Mouse (Mus musculus) right cerebral cortex, postnatal 14 days (tissue): Measurements from ENCODE around the gene Vdac1.
A peak's percentile ranks its signal among the peaks of the same experiment; 100 is the strongest.
"Not testable (repeated sequence)": the region's sequence is repeated elsewhere in the genome, so short reads cannot be mapped to it uniquely, and the experiment has no call there.

Source experiments
- DNase-seq: peaks from one replicate; pipeline ENCODE4 v3.0.0; 2022

Gene Vdac1

DNA sequence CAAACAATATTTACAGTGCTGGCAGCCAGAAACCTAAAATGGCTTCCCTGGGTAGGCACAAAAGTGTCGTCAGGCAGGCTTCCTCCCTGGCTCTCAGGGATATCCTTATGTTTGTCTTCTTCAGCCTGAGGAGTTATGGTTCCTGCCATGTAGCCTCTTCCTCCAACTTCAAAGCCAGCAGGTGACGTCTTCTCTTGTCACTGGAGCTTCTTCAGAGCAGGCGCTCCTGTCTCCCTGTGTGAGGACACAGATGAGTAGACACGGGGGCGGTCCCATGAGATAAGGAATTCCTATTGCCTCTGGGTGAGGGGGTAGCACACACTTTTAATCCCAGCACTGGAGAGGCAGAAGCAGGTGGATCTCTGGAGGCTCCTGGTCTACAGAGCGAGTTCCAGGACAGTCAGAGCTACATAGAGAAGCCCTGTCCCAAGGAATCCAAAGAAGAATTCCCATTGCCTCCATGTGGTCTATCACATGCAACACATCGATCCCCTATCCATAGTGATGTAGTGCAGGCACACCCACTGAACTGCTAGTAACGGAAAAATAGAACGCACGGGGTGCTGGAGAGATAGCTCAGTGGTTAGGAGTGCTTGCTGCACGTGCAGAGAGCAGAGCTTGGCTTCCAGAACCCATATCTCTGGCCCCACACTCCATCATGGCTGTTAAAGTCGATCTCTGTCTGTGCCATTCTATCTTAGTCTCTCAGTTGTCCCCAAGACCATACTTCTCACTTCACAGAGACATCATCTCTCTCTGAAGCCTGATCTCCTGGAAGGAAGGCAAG, 15.5 kb upstream of the Vdac1 start:
- no peak for DNase-seq

DNA sequence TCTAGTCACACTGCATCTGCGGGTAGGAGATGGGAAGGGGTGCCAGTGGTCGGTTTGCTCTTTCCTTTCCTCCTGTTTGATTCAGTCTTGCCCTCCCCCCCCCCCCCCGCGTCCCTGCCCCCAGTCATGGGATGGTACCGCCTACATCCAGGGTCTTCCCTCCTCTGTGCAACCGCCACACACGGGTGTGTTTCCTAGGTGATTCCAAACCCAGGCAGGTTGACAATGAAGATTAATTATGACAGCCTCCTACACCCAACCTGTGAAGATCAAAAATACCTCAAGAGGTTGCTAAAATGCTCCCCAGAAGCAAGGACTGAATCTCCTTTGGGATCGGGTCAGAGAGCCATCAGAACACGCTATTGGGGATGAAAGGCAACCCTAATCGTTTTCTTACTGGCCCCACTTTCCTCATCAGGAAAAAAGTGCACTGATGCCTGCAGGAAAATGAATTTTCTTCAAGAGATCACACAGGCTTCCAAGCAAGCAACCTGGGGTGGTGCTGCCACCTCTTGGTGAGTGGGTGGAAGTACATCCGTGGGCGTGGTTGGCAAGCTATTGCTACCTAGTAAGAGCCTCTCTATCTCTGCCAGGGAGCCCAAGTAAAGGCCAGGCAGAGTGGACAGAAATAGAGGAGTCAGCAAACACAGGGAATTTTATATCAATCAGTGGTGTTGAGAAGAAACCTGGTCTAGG, 14.6 kb upstream of the Vdac1 start:
- peak; percentile 83 for DNase-seq

GRCm38 (mm10) chr11:52346635-52347005, 14.0 kb upstream of the Vdac1 start:
- peak; percentile 30 for DNase-seq

DNA sequence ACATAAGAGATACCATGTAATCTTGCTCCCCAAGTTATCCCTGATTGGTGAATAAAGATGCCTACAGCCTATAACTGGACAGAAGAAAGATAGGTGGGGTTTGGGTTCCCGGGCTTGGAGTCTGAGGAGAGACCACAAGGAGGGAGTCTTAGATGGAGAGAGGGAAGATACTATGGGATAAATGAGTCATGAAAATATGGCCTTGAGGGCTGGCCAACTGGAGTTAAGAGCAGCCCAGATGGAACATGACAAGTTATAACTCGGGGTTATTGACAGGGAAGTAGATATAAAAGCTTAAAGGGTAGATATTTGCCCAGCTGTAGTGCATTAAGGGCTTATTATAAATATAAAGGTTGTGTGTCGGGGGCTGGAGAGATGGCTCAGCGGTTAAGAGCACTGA, 12.5 kb upstream of the Vdac1 start:
- no peak for DNase-seq

GRCm38 (mm10) chr11:52348724-52349123, 11.9 kb upstream of the Vdac1 start:
- DNase-seq, result no peak

- no peak for DNase-seq
Observed at GRCm38 (mm10) chr11:52350924-52351323, 9.7 kb upstream of the Vdac1 start.

- DNase-seq, result no peak
Observed at GRCm38 (mm10) chr11:52352271-52352670, 8.4 kb upstream of the Vdac1 start.

- no peak for DNase-seq
Observed at GRCm38 (mm10) chr11:52354644-52355043, 6.0 kb upstream of the Vdac1 start.

DNA sequence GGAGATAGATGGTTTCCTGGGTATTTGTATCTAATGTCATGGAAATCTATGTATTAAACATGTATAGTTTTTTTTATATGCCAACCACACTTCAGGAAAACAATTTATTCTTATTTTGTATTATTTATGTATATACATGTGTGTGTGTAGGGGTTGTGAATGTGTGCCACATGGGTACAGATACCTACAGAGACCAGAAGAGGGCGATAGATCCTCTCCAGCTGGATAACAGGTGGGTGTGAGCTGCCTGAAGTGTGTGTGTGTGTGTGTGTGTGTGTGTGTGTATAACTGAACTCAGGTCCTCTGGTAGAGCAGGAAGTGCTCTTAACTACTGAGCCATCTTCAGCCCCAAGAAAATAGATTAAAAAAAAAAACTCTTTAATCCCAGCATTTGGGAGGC, 5.1 kb upstream of the Vdac1 start:
- DNase-seq, result no peak

- not testable (repeated sequence) for DNase-seq
Observed at GRCm38 (mm10) chr11:52357091-52357490, 3.6 kb upstream of the Vdac1 start.

- no peak for DNase-seq
Observed at GRCm38 (mm10) chr11:52358520-52358919, 2.1 kb upstream of the Vdac1 start.

- no peak for DNase-seq
Observed at GRCm38 (mm10) chr11:52359686-52360470, 782 bp upstream of the Vdac1 start.

DNA sequence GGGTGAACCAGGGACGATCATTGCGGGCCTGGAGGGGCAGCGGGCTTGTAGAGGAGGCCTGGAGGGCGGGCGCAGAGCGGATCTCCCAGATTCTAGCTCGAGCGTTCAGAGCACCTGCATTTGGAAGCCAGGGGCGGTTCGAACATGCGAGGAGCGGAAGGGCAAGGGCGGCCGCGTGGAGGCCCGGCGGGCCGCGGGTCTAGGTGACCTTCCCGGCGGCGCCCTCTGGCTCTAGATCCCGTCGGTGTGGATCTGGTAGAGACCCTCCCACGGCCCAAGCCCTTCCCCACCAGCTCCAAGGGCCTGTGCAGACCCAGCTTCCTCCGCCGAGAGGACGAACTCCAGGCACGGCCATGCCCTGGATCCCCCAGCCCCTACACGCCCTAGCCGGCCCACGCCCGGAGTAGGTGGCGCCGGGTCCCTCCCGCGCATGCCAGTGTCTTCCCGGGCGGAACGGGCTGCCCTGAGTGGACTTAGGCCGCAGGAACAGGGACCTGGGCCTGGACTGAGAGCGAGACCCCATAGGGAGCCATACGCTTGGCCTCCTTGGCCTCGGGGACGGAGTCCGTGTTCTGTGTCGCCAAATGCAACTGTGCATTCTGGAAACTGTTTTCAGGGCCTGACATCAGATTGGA, 744 bp downstream of the Vdac1 start:
- peak; percentile 40 for DNase-seq

GRCm38 (mm10) chr11:52364376-52364775, 3.7 kb downstream of the Vdac1 start:
- no peak for DNase-seq

DNA sequence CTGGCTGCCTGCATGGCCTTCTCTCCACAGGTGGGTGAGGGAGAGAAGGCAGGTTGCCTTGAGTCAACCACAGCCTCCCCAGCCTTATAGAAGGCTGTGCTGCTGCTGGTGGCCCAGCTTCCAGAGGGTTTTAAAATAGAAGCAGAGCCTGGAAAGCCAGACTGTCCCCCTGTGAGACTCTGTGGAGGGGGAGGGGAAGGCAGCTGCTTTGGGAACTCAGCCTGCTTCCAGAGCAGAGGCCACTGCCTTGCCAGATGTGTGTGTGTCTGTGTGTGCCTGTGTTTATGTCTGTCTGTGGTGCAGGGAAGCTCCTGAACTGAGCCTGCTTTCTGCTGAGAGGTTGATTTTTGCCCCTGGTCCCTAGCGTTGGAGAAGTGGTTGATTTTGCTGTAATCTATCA, 4.5 kb downstream of the Vdac1 start:
- DNase-seq, result peak; percentile 62

- no peak for DNase-seq
Observed at GRCm38 (mm10) chr11:52366358-52366757, 5.7 kb downstream of the Vdac1 start.

- DNase-seq, result no peak
Observed at GRCm38 (mm10) chr11:52368176-52368985, 7.7 kb downstream of the Vdac1 start.

DNA sequence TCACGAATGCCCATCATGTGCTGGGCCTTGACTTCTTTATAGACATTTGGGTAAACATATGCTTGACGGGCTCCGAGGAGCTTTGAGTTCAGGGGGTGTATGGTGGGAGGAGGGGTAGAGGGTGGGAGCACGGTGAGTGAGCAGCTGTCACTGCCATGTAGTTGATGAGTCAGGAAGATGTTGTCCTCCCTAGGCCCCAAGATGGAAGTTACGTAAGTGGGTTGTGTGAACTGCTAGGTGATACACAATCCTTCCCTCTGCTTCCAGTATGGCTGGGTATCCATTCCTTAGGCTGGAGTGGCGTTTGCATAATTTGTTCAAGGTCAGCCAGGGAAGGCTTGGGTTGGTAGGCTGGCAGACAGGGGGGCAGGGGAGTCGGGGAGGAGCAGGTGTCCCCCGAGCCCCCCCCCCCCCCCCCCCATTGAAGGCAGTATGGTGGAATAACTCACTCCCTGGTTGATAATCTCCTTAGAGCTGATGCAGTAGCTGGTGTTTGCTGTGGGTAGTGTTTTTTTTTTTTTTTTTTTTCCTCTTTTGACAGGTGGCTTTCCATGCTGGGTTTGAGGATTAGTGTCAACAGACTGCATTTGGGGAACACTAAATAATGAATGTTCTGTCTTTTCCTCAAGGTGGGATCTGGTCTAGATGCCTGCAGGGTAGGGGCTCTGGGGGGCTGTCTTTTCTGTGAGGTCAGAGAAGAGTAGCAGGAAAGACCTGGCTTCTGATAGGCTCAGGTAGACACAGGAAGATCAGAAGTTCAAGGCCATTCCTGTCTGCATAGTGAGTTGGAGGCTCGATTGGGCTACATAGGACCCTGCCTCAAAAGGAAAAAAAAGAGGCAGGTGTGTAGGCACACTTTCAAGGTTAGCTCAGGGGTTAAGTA, 8.8 kb downstream of the Vdac1 start:
- DNase-seq, result no peak

- DNase-seq, result no peak
Observed at GRCm38 (mm10) chr11:52370135-52370452, 9.4 kb downstream of the Vdac1 start.

DNA sequence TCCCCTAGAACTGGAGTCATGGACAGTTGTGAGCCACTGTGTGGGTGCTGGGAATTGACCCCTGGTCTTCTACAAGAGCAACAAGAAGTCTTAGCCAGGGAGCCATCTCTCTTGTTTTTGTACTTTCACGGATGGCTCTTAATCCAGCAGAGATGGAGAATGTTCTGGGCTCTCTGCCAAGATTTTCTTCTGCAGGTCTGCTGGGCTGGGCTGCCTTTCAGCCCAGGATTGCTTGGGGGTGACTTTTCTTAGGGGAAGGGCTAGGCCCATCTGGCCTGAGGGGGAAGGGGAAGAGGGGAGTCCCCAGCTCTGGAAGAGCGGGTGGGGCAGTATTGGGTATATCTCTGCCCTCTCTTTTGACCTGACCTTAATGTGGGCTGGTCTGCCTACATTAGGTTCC, 9.9 kb downstream of the Vdac1 start:
- no peak for DNase-seq

DNA sequence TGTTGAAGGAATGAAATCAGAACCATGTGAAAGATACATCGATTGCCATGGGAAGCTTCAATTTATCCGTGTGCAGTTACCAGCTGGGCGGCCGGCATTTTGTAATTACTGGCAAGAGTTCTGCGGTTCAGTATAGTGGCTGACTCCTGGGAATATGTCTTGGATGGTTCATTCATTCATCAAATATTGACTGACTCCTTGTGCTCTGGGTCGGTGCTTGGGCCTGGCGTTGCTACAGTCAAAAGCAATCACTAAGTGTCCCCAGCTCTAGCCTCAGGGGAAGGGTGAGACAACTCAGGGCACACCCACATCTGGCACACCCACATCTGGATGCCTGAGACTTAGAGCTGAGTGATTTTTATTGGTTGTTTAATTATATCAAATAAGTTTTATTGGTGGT, 13.2 kb downstream of the Vdac1 start:
- DNase-seq, result no peak
